Mouse (Mus musculus) monocyte, adult 59 days (primary cell): ENCODE results near the gene Dpp8. TPM values are rescaled to one million over a fixed set of nuclear protein-coding genes. Genes with fewer than 3 reads are reported as not detected.

ENCODE experiments used
- total RNA-seq, 2 experiments: library from RNA; stranded (reverse); gene quantifications; one replicate each; pipeline ENCODE4 v1.2.4; 2023

The Dpp8 gene
- total RNA-seq, result 10 to 100 TPM; 94.5 to 98.9 TPM

GRCm38 (mm10) chr9:65032269-65033108, at the start of gene Dpp8:
Gene Dpp8, plus strand, starts transcription at chr9:65032414.

GRCm38 (mm10) chr9:65020991-65021886, 11.0 kb upstream of the Dpp8 start, which contains the start of gene Hacd3:
Gene Hacd3, minus strand, starts transcription at chr9:65021693.

GRCm38 (mm10) chr9:65100991-65101685, 68.9 kb downstream of the Dpp8 start, which contains the start of gene Igdcc4:
Gene Igdcc4, plus strand, starts transcription at chr9:65101486.

Other genes with a start within 250 kb of the Dpp8 start
- gene Dennd4a, start 221.1 kb upstream of the Dpp8 start, total RNA-seq, result 100 to 1,000 TPM; 212 to 226 TPM
- not detected for gene Slc24a1, start 80.8 kb upstream of the Dpp8 start, total RNA-seq
- 10 to 100 TPM; 26.5 to 28.0 TPM for gene Ints14, start 71.5 kb upstream of the Dpp8 start, total RNA-seq
- 10 to 100 TPM; 20.3 to 21.0 TPM for gene Hacd3, start 10.7 kb upstream of the Dpp8 start, total RNA-seq
- not detected for gene Igdcc4, start 69.1 kb downstream of the Dpp8 start, total RNA-seq
- gene Igdcc3, start 108.8 kb downstream of the Dpp8 start, total RNA-seq, result not detected
- 1 to 10 TPM; 1.2 to 2.0 TPM for gene Parp16, start 162.9 kb downstream of the Dpp8 start, total RNA-seq
- not detected for gene Cilp, start 232.8 kb downstream of the Dpp8 start, total RNA-seq